Mouse (Mus musculus): ENCODE measurements around the gene Grhpr. TPM values are rescaled to one million over a fixed set of nuclear protein-coding genes. Genes with fewer than 3 reads are reported as not detected.
"Not testable (repeated sequence)": the region's sequence is repeated elsewhere in the genome, so short reads cannot be mapped to it uniquely, and the experiment has no call there.

Gene Grhpr
- polyA plus RNA-seq, 1 experiment from 2014 or later, result 87.9 TPM

DNA sequence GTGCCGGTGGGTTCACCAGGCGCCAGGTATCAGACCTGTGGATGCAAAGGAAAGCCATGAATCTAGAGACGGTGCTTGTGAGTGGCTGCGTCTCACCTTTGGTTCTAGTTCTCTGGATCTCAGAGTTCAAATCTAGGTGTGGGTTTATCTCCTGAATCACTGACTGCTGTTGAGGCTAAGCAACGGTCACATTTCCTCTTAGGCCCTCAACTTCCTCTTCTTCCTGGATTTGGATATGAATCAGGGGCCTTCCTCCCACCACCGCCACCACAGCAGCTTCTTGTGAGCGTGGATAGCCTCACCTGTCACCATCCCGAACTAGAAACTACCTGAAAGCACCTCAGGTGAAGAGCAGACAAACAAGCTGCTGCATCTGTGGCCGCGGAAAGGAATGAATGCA is 54.9 kb downstream of the Grhpr start:
- Histone ChIP-seq H3K36me3 (ENCODE audit: control insufficient read depth, insufficient read depth, low read length) (peaks cover 7% of the 10 kb centered on the region; the same call in 1 of the 2 replicates), H3K9ac (ENCODE audit: low read depth, low read length) (no peak overlapping the region), H3K27ac (ENCODE audit: low read depth, low read length) (no peak overlapping the region), H3K4me1 (ENCODE audit: control insufficient read depth, insufficient read depth, low read length) (peaks cover 9% of the 10 kb centered on the region), H3K9me3 (replicated peaks; ENCODE audit: control insufficient read depth, low read length) (no peaks in the 10 kb centered on the region), H3K27me3 (ENCODE audit: control insufficient read depth, insufficient read depth, low read length) (no peaks in the 10 kb centered on the region), H3K4me3 (ENCODE audit: low read depth, low read length) (no peak overlapping the region), H3K4me2 (no peak overlapping the region)
- 84% methylated on average over 10 of the region's 10 CpGs for WGBS (ENCODE audit: insufficient replicate concordance)
- no peak for ATAC-seq (replicated peaks; ENCODE audit: insufficient number of reproducible peaks, low FRiP score, low TSS enrichment)

DNA sequence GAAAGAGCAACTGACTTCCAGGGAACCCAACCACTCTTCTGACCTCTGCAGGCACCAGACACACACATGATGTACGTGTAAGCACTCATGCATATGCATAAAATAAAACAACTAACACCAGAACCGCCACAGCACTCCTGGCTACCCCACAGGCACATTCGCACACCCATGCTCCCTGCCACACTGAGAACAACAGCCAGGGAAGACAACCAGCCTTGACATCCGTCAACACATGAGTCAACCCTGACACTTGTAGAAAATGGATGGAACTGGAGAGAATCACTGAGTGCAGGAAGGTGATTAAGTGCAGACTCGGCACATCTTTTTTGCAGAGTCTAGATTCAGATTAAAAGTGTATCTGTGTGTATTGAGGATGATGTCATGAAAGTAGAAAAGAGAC is 55.4 kb downstream of the Grhpr start:
- H3K36me3 ChIP-seq (ENCODE audit: control insufficient read depth, insufficient read depth, low read length), result peaks cover 7% of the 10 kb centered on the region; the same call in 1 of the 2 replicates
- no peak overlapping the region for H3K9ac ChIP-seq (ENCODE audit: low read depth, low read length)
- H3K9me3 ChIP-seq (replicated peaks; ENCODE audit: control insufficient read depth, low read length), result no peaks in the 10 kb centered on the region
- ATAC-seq (replicated peaks; ENCODE audit: insufficient number of reproducible peaks, low FRiP score, low TSS enrichment), result no peak
- H3K4me2 ChIP-seq, result no peak overlapping the region
- peaks cover 9% of the 10 kb centered on the region for H3K4me1 ChIP-seq (ENCODE audit: control insufficient read depth, insufficient read depth, low read length)
- H3K27ac ChIP-seq (ENCODE audit: low read depth, low read length), result no peak overlapping the region
- no peak overlapping the region for H3K4me3 ChIP-seq (ENCODE audit: low read depth, low read length)
- H3K27me3 ChIP-seq (ENCODE audit: control insufficient read depth, insufficient read depth, low read length), result no peaks in the 10 kb centered on the region
- WGBS (ENCODE audit: insufficient replicate concordance), result 80% methylated on average over 5 of the region's 5 CpGs

DNA sequence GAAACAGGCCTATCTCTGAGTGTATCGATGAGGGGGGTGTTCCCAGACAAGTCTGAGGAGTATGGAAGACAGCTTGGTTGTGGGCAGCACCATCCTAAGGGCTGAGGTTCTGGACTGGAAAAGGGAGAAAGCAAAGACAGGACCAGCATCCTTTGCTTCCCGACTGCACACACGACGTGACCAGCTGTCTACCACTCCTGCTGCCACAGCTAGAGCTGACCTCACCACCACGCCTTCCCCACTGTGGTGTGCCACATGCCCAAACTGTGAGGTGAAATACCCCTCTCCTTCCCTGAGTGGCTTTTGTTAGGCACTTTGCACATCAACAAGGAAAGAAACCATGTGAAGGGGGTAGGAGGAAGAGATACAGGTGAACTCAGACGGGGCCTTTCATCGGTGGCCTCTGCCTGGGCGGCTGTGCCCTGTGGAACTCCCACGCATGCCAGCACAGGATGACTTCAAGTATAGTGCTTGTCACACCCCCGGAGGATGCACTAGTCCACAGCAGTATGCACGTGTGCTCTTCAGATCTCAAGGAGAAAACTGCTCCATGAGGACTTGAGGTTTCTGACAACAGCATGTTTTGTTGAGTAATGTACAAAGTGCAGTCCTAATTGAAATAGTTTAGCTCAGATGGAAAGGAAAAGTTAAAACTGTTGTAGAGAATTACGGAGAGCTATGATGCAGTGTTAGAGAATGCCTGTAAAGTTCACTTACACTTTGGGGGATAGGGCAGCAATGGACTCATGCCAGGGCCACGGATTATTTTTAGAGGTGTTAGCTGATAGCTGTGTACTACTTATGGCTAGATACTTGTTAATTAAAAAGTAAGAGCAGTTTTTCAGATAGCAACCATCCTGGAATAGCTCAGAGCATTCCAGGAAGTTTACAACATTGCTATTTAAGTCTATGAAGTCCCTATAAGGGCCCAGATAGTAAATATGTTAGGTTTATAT is 56.5 kb downstream of the Grhpr start:
- WGBS (ENCODE audit: insufficient replicate concordance), result 61% methylated on average over 13 of the region's 13 CpGs

DNA sequence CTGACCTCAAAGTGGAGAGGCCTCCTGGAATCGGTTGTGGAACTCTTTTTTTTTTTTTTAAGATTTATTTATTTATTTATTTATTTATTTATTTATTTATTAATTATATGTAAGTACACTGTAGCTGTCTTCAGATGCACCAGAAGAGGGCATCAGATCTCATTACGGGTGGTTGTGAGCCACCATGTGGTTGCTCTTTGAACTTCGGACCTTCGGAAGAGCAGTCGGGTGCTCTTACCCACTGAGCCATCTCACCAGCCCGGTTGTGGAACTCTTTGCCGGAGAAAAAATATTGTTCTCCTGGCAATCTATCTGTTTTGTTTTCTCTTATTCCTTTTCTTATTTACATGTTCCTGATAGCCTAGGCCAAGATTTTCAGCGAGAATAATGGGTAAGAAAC is 57.7 kb downstream of the Grhpr start:
- not testable (repeated sequence) for H3K36me3 ChIP-seq (ENCODE audit: control insufficient read depth, insufficient read depth, low read length); H3K4me3 ChIP-seq (ENCODE audit: low read depth, low read length)
- WGBS (ENCODE audit: insufficient replicate concordance), result 47% methylated on average over 8 of the region's 8 CpGs

More for the DNA sequence above, 56.5 kb downstream of the Grhpr start:
- Histone ChIP-seq H3K27ac (ENCODE audit: low read depth, low read length) (peak overlapping the region; percentile 87), H3K9me3 (replicated peaks; ENCODE audit: control insufficient read depth, low read length) (no peaks in the 10 kb centered on the region), H3K4me2 (no peak overlapping the region), H3K4me3 (ENCODE audit: low read depth, low read length) (no peak overlapping the region), H3K36me3 (ENCODE audit: control insufficient read depth, insufficient read depth, low read length) (peaks cover 7% of the 10 kb centered on the region; the same call in 1 of the 2 replicates), H3K4me1 (ENCODE audit: control insufficient read depth, insufficient read depth, low read length) (peaks cover 9% of the 10 kb centered on the region), H3K27me3 (ENCODE audit: control insufficient read depth, insufficient read depth, low read length) (no peaks in the 10 kb centered on the region), H3K9ac (ENCODE audit: low read depth, low read length) (no peak overlapping the region)
- 0 out of 2 replicates have a peak, but pooled peaks have one; percentile 50 for ATAC-seq (replicated peaks; ENCODE audit: insufficient number of reproducible peaks, low FRiP score, low TSS enrichment)

DNA sequence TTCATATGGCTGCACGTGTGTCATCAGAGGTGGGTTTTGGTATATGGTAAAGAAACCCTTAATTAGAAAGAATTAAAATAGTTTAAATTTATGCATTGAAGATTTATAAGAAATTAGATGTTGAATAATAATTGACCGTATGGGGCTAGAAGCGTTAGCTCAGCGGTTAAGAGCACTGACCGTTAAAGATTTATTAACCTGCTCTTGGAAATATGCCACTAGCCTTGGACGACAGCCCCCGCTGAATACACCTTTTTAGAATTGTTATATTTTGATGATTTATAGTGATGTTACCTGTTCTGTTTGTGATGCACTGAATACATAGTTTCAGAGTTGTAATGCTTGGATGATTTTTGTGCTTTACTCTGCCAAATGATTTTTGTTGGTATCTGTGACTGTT is 58.4 kb downstream of the Grhpr start:
- H3K4me1 ChIP-seq (ENCODE audit: control insufficient read depth, insufficient read depth, low read length); H3K4me3 ChIP-seq (ENCODE audit: low read depth, low read length); ATAC-seq (replicated peaks; ENCODE audit: insufficient number of reproducible peaks, low FRiP score, low TSS enrichment); H3K36me3 ChIP-seq (ENCODE audit: control insufficient read depth, insufficient read depth, low read length); H3K27me3 ChIP-seq (ENCODE audit: control insufficient read depth, insufficient read depth, low read length); H3K9ac ChIP-seq (ENCODE audit: low read depth, low read length); H3K27ac ChIP-seq (ENCODE audit: low read depth, low read length); H3K4me2 ChIP-seq; H3K9me3 ChIP-seq (replicated peaks; ENCODE audit: control insufficient read depth, low read length): not testable (repeated sequence)
- WGBS (ENCODE audit: insufficient replicate concordance), result 90% methylated on average over 7 of the region's 7 CpGs

More for the DNA sequence above, 57.7 kb downstream of the Grhpr start:
- not testable (repeated sequence) for H3K9ac ChIP-seq (ENCODE audit: low read depth, low read length); ATAC-seq (replicated peaks; ENCODE audit: insufficient number of reproducible peaks, low FRiP score, low TSS enrichment); H3K27me3 ChIP-seq (ENCODE audit: control insufficient read depth, insufficient read depth, low read length); H3K4me1 ChIP-seq (ENCODE audit: control insufficient read depth, insufficient read depth, low read length); H3K9me3 ChIP-seq (replicated peaks; ENCODE audit: control insufficient read depth, low read length); H3K4me2 ChIP-seq
- H3K27ac ChIP-seq (ENCODE audit: low read depth, low read length), result peak overlapping the region; percentile 87

Other genes with a start within 250 kb of the Grhpr start
- gene Zcchc7, start 225.5 kb upstream of the Grhpr start, polyA plus RNA-seq (2014; fragmentation: Nextera tagmentation; extraction: Ambion mirVana), result 20.7 and 27.1 TPM in 2 replicates
- 16.3 and 17.3 TPM in 2 replicates for gene Zbtb5, start 31.0 kb downstream of the Grhpr start, polyA plus RNA-seq (2014; fragmentation: Nextera tagmentation; extraction: Ambion mirVana)
- gene Polr1e, start 37.2 kb downstream of the Grhpr start, polyA plus RNA-seq (2014; fragmentation: Nextera tagmentation; extraction: Ambion mirVana), result 43.1 and 43.6 TPM in 2 replicates
- gene Fbxo10, start 103.2 kb downstream of the Grhpr start, polyA plus RNA-seq (2014; fragmentation: Nextera tagmentation; extraction: Ambion mirVana), result 6.4 and 9.2 TPM in 2 replicates
- gene Tomm5, start 126.7 kb downstream of the Grhpr start, polyA plus RNA-seq (2014; fragmentation: Nextera tagmentation; extraction: Ambion mirVana), result 222 TPM in 2 replicates
- gene Frmpd1, start 203.5 kb downstream of the Grhpr start, polyA plus RNA-seq (2014; fragmentation: Nextera tagmentation; extraction: Ambion mirVana), result 3.3 and 3.6 TPM in 2 replicates

All from heart, embryonic 11.5 days (tissue).